Mouse (Mus musculus) CH12.LX (cell line): ENCODE data around the gene Fli1. TPM values are rescaled to one million over a fixed set of nuclear protein-coding genes. Genes with fewer than 3 reads are reported as not detected.

Source experiments
- DNase-seq: peaks from one replicate; pipeline ENCODE4 v3.0.0-alpha.2; 2013; ENCODE audit errors: extremely low read depth
- H3K27ac ChIP-seq: 2 replicates; pipeline ENCODE4 v1.5.1; 2012; ENCODE audit warnings: low read depth, mild to moderate bottlenecking, control low read depth, moderate library complexity; ENCODE audit not compliant: insufficient read depth
- H3K27me3 ChIP-seq: replicated peaks from 2 replicates; pipeline ENCODE3; 2012; ENCODE audit warnings: inconsistent platforms
- H3K36me3 ChIP-seq, 2 experiments: replicated peaks in 1 of 2; 2 replicates each; pipeline versions ENCODE3 to v1.6.1; 2012; ENCODE audit warnings: inconsistent platforms in 1 of 2, low read length in 1 of 2, mild to moderate bottlenecking in 1 of 2, mixed read lengths in 1 of 2, moderate library complexity in 1 of 2; ENCODE audit not compliant: control insufficient read depth in 1 of 2, insufficient read depth in 1 of 2
- H3K4me1 ChIP-seq, 2 experiments: 2 replicates each; pipeline ENCODE4 v1.6.1; 2012; ENCODE audit warnings: inconsistent platforms in 1 of 2, moderate library complexity in 1 of 2; ENCODE audit not compliant: insufficient read depth in 2 of 2, control insufficient read depth in 1 of 2
- H3K4me2 ChIP-seq: 2 replicates; pipeline ENCODE4 v1.6.1; 2012; ENCODE audit warnings: low read depth, mild to moderate bottlenecking, control low read depth; ENCODE audit not compliant: poor library complexity, insufficient read depth, severe bottlenecking
- H3K4me3 ChIP-seq, 3 experiments: fragments of 150-350 bp in 1 of 3; sonication (generic) in 1 of 3; replicated peaks in 1 of 3; 2 replicates each; pipeline versions ENCODE3 to v1.5.1; 2011 to 2012; ENCODE audit warnings: low read depth in 2 of 3, low read length in 2 of 3, mild to moderate bottlenecking in 2 of 3, moderate library complexity in 2 of 3, control low read depth in 1 of 3, improper control_type of control experiment in 1 of 3, inconsistent platforms in 1 of 3, mixed read lengths in 1 of 3; ENCODE audit not compliant: poor library complexity in 1 of 3
- H3K79me2 ChIP-seq: replicated peaks from 2 replicates; pipeline ENCODE4 v1.6.1; 2012; ENCODE audit warnings: mild to moderate bottlenecking, moderate library complexity; ENCODE audit not compliant: control insufficient read depth, poor library complexity, insufficient read depth, severe bottlenecking; ENCODE audit errors: extremely low read depth
- H3K9ac ChIP-seq: 2 replicates; pipeline ENCODE4 v1.6.1; 2012; ENCODE audit warnings: low read depth, mild to moderate bottlenecking, control low read depth, moderate library complexity; ENCODE audit not compliant: insufficient read depth
- H3K9me3 ChIP-seq: replicated peaks from 2 replicates; pipeline ENCODE3; 2012; ENCODE audit warnings: low read length, inconsistent platforms, mixed read lengths
- BHLHE40 ChIP-seq: IDR thresholded peaks from 2 replicates; pipeline ENCODE4 v1.6.1; 2011; ENCODE audit warnings: mild to moderate bottlenecking, low read depth, low read length, improper control_type of control experiment
- CHD1 ChIP-seq: IDR thresholded peaks from 2 replicates; pipeline ENCODE4 v1.6.1; 2012; ENCODE audit warnings: low read depth, low read length, improper control_type of control experiment, inconsistent platforms
- CHD2 ChIP-seq: IDR thresholded peaks from 2 replicates; pipeline ENCODE4 v1.6.1; 2011; ENCODE audit warnings: low read length, improper control_type of control experiment
- E2F4 ChIP-seq: IDR thresholded peaks from 2 replicates; pipeline ENCODE4 v1.6.1; 2011; ENCODE audit warnings: low read depth, low read length, improper control_type of control experiment; ENCODE audit not compliant: insufficient replicate concordance
- ETS1 ChIP-seq: conservative IDR thresholded peaks from 2 replicates; pipeline ENCODE4 v1.6.1; 2012; ENCODE audit warnings: low read depth, mild to moderate bottlenecking, inconsistent platforms, low read length, improper control_type of control experiment, moderate library complexity
- GABPA ChIP-seq: IDR thresholded peaks from 2 replicates; pipeline ENCODE4 v1.6.1; 2012; ENCODE audit warnings: low read depth, low read length, improper control_type of control experiment, inconsistent platforms; ENCODE audit not compliant: insufficient replicate concordance
- HCFC1 ChIP-seq: IDR thresholded peaks from 2 replicates; pipeline ENCODE4 v1.6.1; 2012; ENCODE audit warnings: low read depth, mild to moderate bottlenecking, inconsistent platforms, low read length, improper control_type of control experiment
- IRF4 ChIP-seq: IDR thresholded peaks from 2 replicates; pipeline ENCODE4 v1.6.1; 2014; ENCODE audit warnings: low read depth, mild to moderate bottlenecking, inconsistent platforms, low read length, improper control_type of control experiment
- KAT2A ChIP-seq: IDR thresholded peaks from 2 replicates; pipeline ENCODE4 v1.6.1; 2012; ENCODE audit warnings: low read length, improper control_type of control experiment, inconsistent platforms; ENCODE audit not compliant: insufficient replicate concordance
- MEF2A ChIP-seq: IDR thresholded peaks from 2 replicates; pipeline ENCODE4 v1.6.1; 2014; ENCODE audit warnings: low read depth, mild to moderate bottlenecking, inconsistent platforms, low read length, improper control_type of control experiment, borderline replicate concordance
- MXI1 ChIP-seq: IDR thresholded peaks from 2 replicates; pipeline ENCODE4 v1.6.1; 2011; ENCODE audit warnings: mild to moderate bottlenecking, low read depth, low read length, improper control_type of control experiment
- PAX5 ChIP-seq: IDR thresholded peaks from 2 replicates; pipeline ENCODE4 v1.6.1; 2012; ENCODE audit warnings: low read length, inconsistent platforms, mixed read lengths
- POLR2A ChIP-seq: IDR thresholded peaks from 2 replicates; pipeline ENCODE4 v1.6.1; 2011; ENCODE audit warnings: low read depth, mild to moderate bottlenecking, improper control_type of control experiment, low read length
- RCOR1 ChIP-seq: conservative IDR thresholded peaks from 2 replicates; pipeline ENCODE4 v1.6.1; 2012; ENCODE audit warnings: low read depth, mild to moderate bottlenecking, inconsistent platforms, low read length, improper control_type of control experiment
- TCF12 ChIP-seq: IDR thresholded peaks from 2 replicates; pipeline ENCODE4 v1.6.1; 2014; ENCODE audit warnings: low read depth, mild to moderate bottlenecking, inconsistent platforms, low read length, improper control_type of control experiment
- ZC3H11A ChIP-seq: IDR thresholded peaks from 2 replicates; pipeline ENCODE4 v1.6.1; 2012; ENCODE audit warnings: low read depth, mild to moderate bottlenecking, inconsistent platforms, low read length, improper control_type of control experiment
- ZMIZ1 ChIP-seq: IDR thresholded peaks from 2 replicates; pipeline ENCODE4 v1.6.1; 2012; ENCODE audit warnings: low read depth, mild to moderate bottlenecking, inconsistent platforms, low read length, improper control_type of control experiment
- ZNF384 ChIP-seq: IDR thresholded peaks from 2 replicates; pipeline ENCODE4 v1.6.1; 2012; ENCODE audit warnings: low read depth, low read length, improper control_type of control experiment, inconsistent platforms
- dilution Hi-C: fragments of 300-500 bp; cut with MboI; formaldehyde crosslinking; loops from 2 replicates; pipeline ENCODE4 v1.14.3; 2020; ENCODE audit warnings: low sequenced_read_pairs; ENCODE audit not compliant: extremely low pct_unique_long_range_greater_than_20kb, extremely low pct_ligation_motif_present
- in situ Hi-C: fragments of 300-500 bp; cut with MboI; formaldehyde crosslinking; loops from 3 replicates; pipeline ENCODE4 v1.14.3; 2019; ENCODE audit warnings: low sequenced_read_pairs, low pct_ligation_motif_present, low pct_unique_long_range_greater_than_20kb, mixed read lengths
- polyA plus RNA-seq: library from polyadenylated mRNA; unstranded; fragments of >175 nt; gene quantifications from 2 replicates; pipeline ENCODE4 v1.2.1, GENCODE M21; 2012; ENCODE audit warnings: low read depth; ENCODE audit not compliant: insufficient read length
- total RNA-seq, 2 experiments: library from RNA; depleted of rRNA; stranded (reverse); fragments of 300-350 nt in 1 of 2; fragments of >200 nt in 1 of 2; gene quantifications; 2 replicates each; pipeline ENCODE4 v1.2.3; 2012 to 2014

Fli1 gene
- total and polyA plus RNA-seq, 3 experiments: 20.3 to 29.3 (median 20.8) TPM

- no peak for DNase-seq
- peaks cover 6 to 29% of the 10 kb centered on the region in 2 experiments for H3K4me1 ChIP-seq
- no peaks in the 10 kb centered on the region for H3K36me3 ChIP-seq
- in situ Hi-C loops: no loop called here
- H3K27me3 ChIP-seq: no peaks in the 10 kb centered on the region
- no peak overlapping the region for H3K4me2 ChIP-seq
- dilution Hi-C loops: no loop called here
- no peak overlapping the region for H3K9ac ChIP-seq
- H3K9me3 ChIP-seq: no peaks in the 10 kb centered on the region
- H3K79me2 ChIP-seq: no peaks in the 10 kb centered on the region
- no peak overlapping the region for H3K27ac ChIP-seq
- no peak overlapping the region for H3K4me3 ChIP-seq
- TF ChIP-seq ZNF384: peak; percentile 31; the same call in 1 of the 2 replicates
- no peak for TF ChIP-seq ZC3H11A
These were observed 165.6 kb downstream of the Fli1 start for GRCm38 (mm10) chr9:32376863-32377590.

- peaks cover 6 to 33% of the 10 kb centered on the region in 2 experiments for H3K4me1 ChIP-seq
- no peak for DNase-seq
- in situ Hi-C loops: no loop called here
- dilution Hi-C loops: no loop called here
- no peak overlapping the region for H3K4me2 ChIP-seq
- H3K9ac ChIP-seq: no peak overlapping the region
- no peak overlapping the region for H3K27ac ChIP-seq
- no peak for TF ChIP-seq POLR2A
- TF ChIP-seq IRF4: no peak
- no peak for TF ChIP-seq ZMIZ1
- TF ChIP-seq TCF12: no peak
- TF ChIP-seq RCOR1: no peak
- no peak for TF ChIP-seq HCFC1
- no peak for TF ChIP-seq KAT2A
- no peak for TF ChIP-seq CHD2
- TF ChIP-seq MXI1: no peak
- TF ChIP-seq ETS1: no peak
- no peak for TF ChIP-seq E2F4
- TF ChIP-seq MEF2A: no peak
- no peak for TF ChIP-seq CHD1
- TF ChIP-seq PAX5: no peak
- TF ChIP-seq BHLHE40: no peak
- TF ChIP-seq GABPA: no peak
- no peak overlapping the region for H3K4me3 ChIP-seq
- no peaks in the 10 kb centered on the region for H3K9me3 ChIP-seq
- no peaks in the 10 kb centered on the region for H3K27me3 ChIP-seq
- no peaks in the 10 kb centered on the region for H3K79me2 ChIP-seq
- no peaks in the 10 kb centered on the region for H3K36me3 ChIP-seq
These were observed 166.6 kb downstream of the Fli1 start for GRCm38 (mm10) chr9:32376031-32376430.
